Mouse (Mus musculus): ENCODE measurements around the gene Kif1b. TPM values are rescaled to one million over a fixed set of nuclear protein-coding genes. Genes with fewer than 3 reads are reported as not detected.

The Kif1b gene
- polyA plus RNA-seq, 1 experiment: 63.5 TPM

- no peak overlapping the region for H3K27ac ChIP-seq (replicated peaks; ENCODE audit: low read depth, low read length)
- peaks cover 5% of the 10 kb centered on the region; the same call in 1 of the 2 replicates for H3K4me1 ChIP-seq (ENCODE audit: control insufficient read depth, insufficient read depth, insufficient read length, low read length)
- no peak overlapping the region for H3K4me3 ChIP-seq (ENCODE audit: insufficient read depth, low read depth, low read length)
Measured at GRCm38 (mm10) chr4:149148084-149148483, 159.4 kb downstream of the Kif1b start.

GRCm38 (mm10) chr4:149147528-149147927 is 160.0 kb downstream of the Kif1b start:
- H3K27ac ChIP-seq (replicated peaks; ENCODE audit: low read depth, low read length): no peak overlapping the region
- peaks cover 5% of the 10 kb centered on the region; the same call in 1 of the 2 replicates for H3K4me1 ChIP-seq (ENCODE audit: control insufficient read depth, insufficient read depth, insufficient read length, low read length)
- H3K4me3 ChIP-seq (ENCODE audit: insufficient read depth, low read depth, low read length): no peak overlapping the region

DNA sequence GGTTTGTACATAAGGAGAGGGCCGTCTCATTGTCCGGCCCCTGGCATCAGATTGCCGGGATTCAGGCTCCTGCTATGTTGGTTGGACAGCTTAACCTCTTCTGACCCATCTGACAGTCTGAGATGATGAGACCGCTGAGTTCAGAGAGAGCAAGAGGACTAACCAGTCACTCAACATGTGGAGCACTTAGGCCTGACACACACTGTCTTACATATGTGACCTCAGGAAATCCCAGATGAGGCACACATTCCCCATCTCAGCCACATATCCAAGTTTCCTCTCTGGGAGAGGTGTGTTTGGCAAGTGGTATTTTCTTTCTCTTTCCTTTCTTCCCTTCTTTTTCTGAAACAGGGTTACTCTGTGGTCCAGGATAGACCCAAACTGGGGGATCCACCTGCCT is 162.3 kb downstream of the Kif1b start:
- Histone ChIP-seq H3K4me3 (ENCODE audit: insufficient read depth, low read depth, low read length) (no peak overlapping the region), H3K4me1 (ENCODE audit: control insufficient read depth, insufficient read depth, insufficient read length, low read length) (peaks cover under 1% of the 10 kb centered on the region; the same call in 1 of the 2 replicates), H3K27ac (replicated peaks; ENCODE audit: low read depth, low read length) (no peak overlapping the region)

GRCm38 (mm10) chr4:149144459-149144858 is 163.0 kb downstream of the Kif1b start:
- Histone ChIP-seq H3K27ac (replicated peaks; ENCODE audit: low read depth, low read length) (no peak overlapping the region), H3K4me3 (ENCODE audit: insufficient read depth, low read depth, low read length) (no peak overlapping the region)

DNA sequence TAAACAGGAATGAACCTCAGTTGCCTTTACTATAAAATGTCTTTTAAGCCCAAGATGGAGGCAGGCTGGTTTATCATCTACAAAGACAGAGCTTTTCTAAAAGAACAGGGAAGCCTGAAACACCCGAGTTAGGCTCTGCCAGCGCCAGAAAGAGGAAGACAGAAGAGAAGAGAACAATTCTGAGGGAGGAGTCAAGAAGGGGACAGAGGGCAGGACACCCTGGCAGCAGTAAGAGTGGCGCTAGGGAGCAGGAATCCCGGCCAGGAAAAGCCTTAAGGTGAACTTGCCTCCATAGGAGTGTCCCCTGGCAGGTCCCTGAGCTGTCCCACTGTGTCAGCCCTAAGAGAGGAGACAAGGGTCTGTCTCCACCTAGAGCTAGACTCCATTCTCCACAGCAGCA is 163.9 kb downstream of the Kif1b start:
- H3K4me1 ChIP-seq (ENCODE audit: control insufficient read depth, insufficient read depth, insufficient read length, low read length): no peaks in the 10 kb centered on the region
- no peak overlapping the region for H3K4me3 ChIP-seq (ENCODE audit: insufficient read depth, low read depth, low read length)
- no peak overlapping the region for H3K27ac ChIP-seq (replicated peaks; ENCODE audit: low read depth, low read length)

More at GRCm38 (mm10) chr4:149144459-149144858, 163.0 kb downstream of the Kif1b start:
- no peaks in the 10 kb centered on the region for H3K4me1 ChIP-seq (ENCODE audit: control insufficient read depth, insufficient read depth, insufficient read length, low read length)

GRCm38 (mm10) chr4:149138515-149138914 is 169.0 kb downstream of the Kif1b start:
- Histone ChIP-seq H3K4me1 (ENCODE audit: control insufficient read depth, insufficient read depth, insufficient read length, low read length) (no peaks in the 10 kb centered on the region), H3K27ac (replicated peaks; ENCODE audit: low read depth, low read length) (no peak overlapping the region), H3K4me3 (ENCODE audit: insufficient read depth, low read depth, low read length) (no peak overlapping the region)

DNA sequence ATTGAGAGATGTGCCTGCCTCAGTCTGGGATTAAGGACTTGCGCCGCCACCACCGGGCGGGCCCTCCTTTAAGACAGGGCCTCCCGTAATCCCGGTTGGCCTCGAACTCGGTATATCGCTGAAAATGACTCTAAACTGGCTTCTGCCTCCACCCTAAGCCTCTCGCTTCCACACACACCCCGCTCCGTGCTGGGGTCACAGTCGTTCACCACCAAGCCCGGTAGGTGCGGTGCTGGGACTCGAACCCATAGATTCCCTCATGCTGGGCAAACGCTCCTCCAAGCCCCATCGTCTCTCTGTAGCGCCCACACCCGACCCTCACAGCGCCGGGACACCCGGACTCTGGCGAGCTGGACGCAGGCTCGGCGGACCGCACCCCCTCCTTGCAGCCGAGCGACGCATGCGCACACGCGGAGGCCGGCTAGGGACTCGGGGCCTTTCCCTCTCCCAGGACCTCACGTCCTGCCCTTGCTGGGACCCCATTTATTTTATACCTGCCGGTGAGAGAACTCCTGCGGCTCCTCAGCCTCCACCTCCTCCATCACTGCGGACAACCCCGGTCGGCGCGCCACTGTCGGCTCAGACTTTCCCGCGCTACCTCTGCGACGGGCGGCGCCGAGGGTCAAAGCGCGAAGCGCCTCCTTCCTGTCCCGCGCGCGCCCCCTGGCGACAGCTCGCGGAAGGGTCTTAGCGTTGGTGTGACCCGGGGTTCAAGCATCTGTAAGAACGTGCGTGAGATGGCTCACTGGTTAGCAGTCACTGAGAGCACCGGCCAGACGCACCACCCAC is 170.3 kb downstream of the Kif1b start, which contains the start of gene Cenps:
Cenps (minus strand) TSS at position 648 of the 789 bp plus-strand sequence.
- Histone ChIP-seq H3K27ac (replicated peaks; ENCODE audit: low read depth, low read length) (no peak within 1 kb of the TSS), H3K4me1 (ENCODE audit: control insufficient read depth, insufficient read depth, insufficient read length, low read length) (no peaks in the 10 kb centered on the region), H3K4me3 (ENCODE audit: insufficient read depth, low read depth, low read length) (peak within 1 kb of the TSS; percentile 90)

DNA sequence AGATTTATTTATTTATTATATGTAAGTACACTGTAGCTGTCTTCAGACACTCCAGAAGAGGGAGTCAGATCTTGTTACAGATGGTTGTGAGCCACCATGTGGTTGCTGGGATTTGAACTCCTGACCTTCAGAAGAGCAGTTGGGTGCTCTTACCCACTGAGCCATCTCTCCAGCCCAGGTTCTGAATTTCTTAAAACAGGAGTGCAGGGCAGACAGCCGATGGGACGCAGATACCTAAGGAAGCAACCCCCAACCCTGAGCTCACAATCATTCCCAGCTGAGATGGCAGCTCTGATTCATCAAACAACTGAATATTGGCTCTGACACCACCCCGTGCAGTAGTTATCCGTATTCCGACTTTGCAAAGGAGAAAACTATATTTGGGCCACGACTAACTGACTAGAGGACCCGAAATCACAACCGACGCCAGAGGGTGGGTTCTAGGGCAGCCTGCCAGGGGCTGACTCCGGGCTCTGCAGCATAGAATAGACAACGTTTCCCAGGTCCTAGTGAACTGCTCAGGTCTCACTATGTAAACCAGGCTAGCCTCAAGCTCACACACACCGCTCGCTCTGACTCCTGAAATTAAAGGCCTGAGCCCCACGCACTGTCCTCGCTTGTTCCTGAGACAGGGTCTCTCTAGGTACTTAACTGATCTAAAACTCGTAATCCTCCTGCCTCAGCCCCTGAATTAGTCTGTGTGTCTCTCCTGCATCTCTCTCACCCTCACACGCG is 171.2 kb downstream of the Kif1b start:
- peak overlapping the region; percentile 90; the same call in 1 of the 2 replicates for H3K4me3 ChIP-seq (ENCODE audit: insufficient read depth, low read depth, low read length)
- no peaks in the 10 kb centered on the region for H3K4me1 ChIP-seq (ENCODE audit: control insufficient read depth, insufficient read depth, insufficient read length, low read length)
- no peak overlapping the region for H3K27ac ChIP-seq (replicated peaks; ENCODE audit: low read depth, low read length)

GRCm38 (mm10) chr4:149133395-149133794 is 174.1 kb downstream of the Kif1b start:
- H3K27ac ChIP-seq (replicated peaks; ENCODE audit: low read depth, low read length): no peak overlapping the region
- H3K4me1 ChIP-seq (ENCODE audit: control insufficient read depth, insufficient read depth, insufficient read length, low read length): no peaks in the 10 kb centered on the region
- H3K4me3 ChIP-seq (ENCODE audit: insufficient read depth, low read depth, low read length): no peak overlapping the region

DNA sequence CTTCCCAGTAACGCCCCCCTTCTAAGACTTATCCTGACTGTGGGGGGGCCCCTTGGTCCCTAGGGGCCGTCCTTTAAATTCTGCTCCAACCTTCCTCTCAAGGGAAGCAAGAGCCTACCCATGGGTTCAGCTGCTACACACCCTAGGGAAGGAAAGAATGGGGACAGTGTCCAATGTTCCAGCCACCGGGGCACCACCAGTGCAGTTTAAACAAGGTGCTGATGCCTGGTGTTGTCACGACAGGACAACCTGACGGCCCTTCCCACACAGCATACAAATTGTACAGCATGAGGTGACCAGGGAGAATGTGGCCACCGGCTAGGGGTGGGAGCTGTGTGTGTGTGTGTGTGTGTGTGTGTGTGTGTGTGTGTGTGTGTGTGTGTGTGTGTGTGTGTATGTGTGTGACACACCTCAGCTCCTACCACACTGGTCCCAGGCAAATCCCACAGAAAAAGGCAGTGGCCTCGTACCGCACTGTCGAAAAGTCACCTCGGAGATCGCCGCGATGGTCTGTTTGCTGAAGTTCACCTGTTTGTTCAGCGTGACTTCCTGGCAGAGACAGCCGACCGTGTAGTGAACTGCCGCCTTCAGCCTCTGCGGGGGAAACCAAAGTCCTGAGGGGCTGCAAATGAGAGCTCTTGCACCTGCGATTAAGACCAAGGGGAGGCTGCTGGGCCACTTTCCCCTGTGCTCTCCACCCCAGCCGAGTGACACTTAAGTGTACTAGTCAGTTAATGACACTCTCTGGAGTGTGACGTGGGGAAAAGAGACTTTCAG is 175.5 kb downstream of the Kif1b start:
- H3K4me1 ChIP-seq (ENCODE audit: control insufficient read depth, insufficient read depth, insufficient read length, low read length): no peaks in the 10 kb centered on the region
- H3K27ac ChIP-seq (replicated peaks; ENCODE audit: low read depth, low read length): no peak overlapping the region
- H3K4me3 ChIP-seq (ENCODE audit: insufficient read depth, low read depth, low read length): no peak overlapping the region

- Histone ChIP-seq H3K4me3 (ENCODE audit: insufficient read depth, low read depth, low read length) (no peak overlapping the region), H3K4me1 (ENCODE audit: control insufficient read depth, insufficient read depth, insufficient read length, low read length) (no peaks in the 10 kb centered on the region), H3K27ac (replicated peaks; ENCODE audit: low read depth, low read length) (no peak overlapping the region)
Measured at GRCm38 (mm10) chr4:149131021-149131752, 176.3 kb downstream of the Kif1b start.

- H3K27ac ChIP-seq (replicated peaks; ENCODE audit: low read depth, low read length): no peak overlapping the region
- H3K4me1 ChIP-seq (ENCODE audit: control insufficient read depth, insufficient read depth, insufficient read length, low read length): no peaks in the 10 kb centered on the region
- no peak overlapping the region for H3K4me3 ChIP-seq (ENCODE audit: insufficient read depth, low read depth, low read length)
Measured at GRCm38 (mm10) chr4:149128467-149128866, 179.0 kb downstream of the Kif1b start.

GRCm38 (mm10) chr4:149126663-149127062 is 180.8 kb downstream of the Kif1b start, which contains the start of gene Cort:
TSS of gene Cort (minus strand) at chr4:149126763.
- H3K4me1 ChIP-seq (ENCODE audit: control insufficient read depth, insufficient read depth, insufficient read length, low read length): no peaks in the 10 kb centered on the region
- no peak within 1 kb of the TSS for H3K27ac ChIP-seq (replicated peaks; ENCODE audit: low read depth, low read length)
- H3K4me3 ChIP-seq (ENCODE audit: insufficient read depth, low read depth, low read length): no peak within 1 kb of the TSS
